Mouse (Mus musculus): ENCODE measurements around the gene Wnt11.

DNA sequence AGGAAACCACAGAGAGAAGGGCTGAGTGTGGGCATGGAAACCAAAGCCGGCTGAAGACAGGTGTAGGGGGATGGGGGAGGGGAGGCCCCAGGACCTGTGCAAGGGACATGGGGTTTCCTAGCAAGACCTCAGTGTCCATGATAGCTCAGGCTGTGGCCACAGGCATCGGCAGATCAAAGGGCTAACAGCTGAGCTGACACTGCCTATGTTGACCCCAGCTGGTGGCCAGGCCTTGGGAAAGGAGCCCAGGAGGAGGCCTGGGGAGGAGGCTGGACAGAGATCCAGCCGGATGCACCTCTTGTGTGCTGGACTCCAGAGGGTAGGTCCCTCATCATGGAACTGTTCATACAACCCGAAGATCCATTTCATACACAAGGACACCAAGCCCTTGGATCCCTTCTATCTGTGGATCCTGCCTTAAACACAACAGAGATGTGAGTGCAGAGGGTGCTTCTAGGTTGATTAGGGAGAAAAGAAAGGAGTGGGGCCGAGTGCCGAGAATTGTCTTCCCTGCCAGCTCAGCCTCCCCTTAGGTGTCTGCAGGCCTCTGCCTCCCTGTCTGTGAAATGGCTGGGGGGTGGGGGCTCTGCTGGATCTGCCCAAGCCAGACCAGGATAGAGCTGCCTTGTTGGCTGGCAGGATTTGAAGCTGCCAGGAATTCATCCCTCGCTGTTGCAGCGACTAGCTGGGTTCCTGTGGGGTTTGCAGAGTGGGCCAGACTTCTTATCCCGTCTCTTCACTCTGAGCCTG is 29.2 kb downstream of the Wnt11 start:
- TF ChIP-seq POLR2A (IDR thresholded peaks at IDR 0.05; ENCODE audit: low read depth, low read length) (no peak), CTCF (IDR thresholded peaks at IDR 0.05; ENCODE audit: borderline replicate concordance, insufficient read depth, low read length) (no peak)
